Mouse (Mus musculus): ENCODE measurements around the gene Irf8.
"Not testable (repeated sequence)": the region's sequence is repeated elsewhere in the genome, so short reads cannot be mapped to it uniquely, and the experiment has no call there.

The Irf8 gene

DNA sequence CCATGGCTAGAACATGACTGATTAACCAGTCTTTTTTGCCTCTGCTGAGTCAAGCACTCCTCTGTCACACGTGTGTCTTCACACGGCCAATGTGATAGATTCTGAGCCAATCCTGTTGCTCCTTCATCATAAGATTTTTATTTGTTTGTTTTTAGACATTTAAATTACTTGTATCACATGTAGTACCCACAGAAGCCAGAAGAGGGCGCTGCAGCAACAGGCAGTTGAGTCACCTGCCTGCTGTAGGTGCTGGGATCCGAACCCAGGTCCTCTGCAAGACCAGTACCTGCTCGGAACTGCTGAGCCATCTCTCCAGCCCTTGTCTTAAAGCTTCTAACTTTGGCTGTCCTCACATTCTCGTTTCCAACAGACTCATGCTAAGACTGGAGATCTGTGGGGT is 13.1 kb upstream of the Irf8 start:
- DNase-seq (ENCODE audit: low spot score): no peak

DNA sequence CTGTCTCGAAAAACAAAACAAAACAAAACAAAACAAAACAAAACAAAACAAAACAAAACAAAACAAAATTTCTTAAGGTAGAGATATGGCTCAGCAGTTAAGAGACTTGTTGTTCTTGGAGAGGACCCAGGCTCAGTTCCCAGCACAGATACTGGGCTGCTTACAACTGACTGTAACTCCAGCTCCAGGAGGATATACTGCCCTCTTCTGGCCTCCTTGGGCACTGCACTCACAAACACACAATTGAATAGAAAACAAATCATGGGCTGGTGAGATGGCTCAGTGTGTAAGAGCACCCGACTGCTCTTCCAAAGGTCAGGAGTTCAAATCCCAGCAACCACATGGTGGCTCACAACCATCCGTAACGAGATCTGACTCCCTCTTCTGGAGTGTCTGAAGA is 12.1 kb upstream of the Irf8 start:
- not testable (repeated sequence) for DNase-seq (ENCODE audit: low spot score)

DNA sequence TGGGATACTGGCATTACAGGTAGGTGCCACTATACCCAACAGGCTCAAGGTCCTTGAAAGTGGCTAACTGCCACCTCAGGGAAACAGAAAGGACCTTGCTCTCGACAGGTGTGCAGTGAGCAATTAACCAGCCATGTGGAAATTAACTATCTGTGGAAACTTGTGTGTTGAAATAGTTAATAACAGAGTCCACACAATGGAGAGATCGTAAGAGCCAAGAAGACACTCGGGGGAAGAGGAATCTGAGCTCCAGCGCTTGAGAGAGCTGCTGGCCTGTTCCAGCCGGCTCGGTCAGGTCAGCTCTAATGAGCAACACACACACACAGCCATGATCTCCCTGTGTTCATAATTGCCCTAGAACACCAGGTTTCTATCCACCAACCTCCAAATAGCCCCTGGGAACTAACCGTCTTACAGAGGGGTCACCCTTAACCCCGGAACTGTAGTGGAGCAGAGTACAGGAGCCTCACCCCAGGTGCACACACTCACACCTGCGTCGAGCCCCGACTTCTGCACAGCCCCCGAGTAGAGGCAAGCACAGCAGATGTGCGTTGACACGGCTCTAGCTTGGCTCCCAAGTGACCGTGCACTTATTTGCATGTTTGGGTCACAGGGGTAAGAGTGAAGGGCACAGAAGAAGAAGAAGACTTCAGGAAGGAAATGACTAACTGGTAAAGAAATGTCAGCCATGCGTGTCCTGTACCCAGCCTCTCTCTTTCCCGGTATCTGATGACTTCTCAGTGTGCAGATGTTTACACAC is 11.2 kb upstream of the Irf8 start:
- no peak for DNase-seq (ENCODE audit: low spot score)

DNA sequence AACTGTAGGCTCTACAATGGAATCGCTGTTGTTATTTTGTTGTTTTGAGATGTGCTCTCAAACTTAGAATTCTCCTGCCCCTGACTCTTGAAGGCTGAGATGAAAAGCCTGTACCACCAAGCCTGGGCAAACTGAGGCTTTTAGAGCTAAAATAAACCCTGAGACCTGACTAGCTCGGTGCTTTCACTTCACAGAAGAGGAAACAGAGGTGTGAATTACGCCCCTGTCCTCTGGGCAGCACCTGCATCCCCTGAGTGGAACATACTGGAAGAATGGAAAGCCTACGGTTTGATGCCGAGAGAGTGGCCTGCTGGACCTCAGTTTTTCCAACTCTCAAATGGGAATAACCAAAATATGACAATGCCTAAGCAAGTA is 10.6 kb upstream of the Irf8 start:
- no peak for DNase-seq (ENCODE audit: low spot score)

DNA sequence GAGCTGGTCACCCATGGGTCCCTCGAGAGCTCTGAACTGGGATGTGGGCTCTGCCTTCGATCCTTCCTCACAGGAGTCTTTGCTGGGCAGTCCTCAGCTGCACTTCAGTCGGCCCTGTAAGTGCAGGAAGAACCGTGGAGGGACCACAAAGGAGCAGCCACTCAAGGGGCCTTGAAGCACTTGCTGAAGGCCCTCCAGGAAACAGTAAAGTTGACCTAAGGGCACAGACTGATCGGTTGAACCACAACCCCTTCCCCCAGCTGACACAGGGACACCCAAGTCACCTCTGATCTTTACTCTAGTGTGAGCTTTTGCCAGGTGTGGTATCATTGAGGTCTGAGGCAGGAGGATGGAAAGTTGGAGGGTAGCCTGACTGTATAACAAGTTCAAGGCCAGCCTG is 10.1 kb upstream of the Irf8 start:
- no peak for DNase-seq (ENCODE audit: low spot score)

DNA sequence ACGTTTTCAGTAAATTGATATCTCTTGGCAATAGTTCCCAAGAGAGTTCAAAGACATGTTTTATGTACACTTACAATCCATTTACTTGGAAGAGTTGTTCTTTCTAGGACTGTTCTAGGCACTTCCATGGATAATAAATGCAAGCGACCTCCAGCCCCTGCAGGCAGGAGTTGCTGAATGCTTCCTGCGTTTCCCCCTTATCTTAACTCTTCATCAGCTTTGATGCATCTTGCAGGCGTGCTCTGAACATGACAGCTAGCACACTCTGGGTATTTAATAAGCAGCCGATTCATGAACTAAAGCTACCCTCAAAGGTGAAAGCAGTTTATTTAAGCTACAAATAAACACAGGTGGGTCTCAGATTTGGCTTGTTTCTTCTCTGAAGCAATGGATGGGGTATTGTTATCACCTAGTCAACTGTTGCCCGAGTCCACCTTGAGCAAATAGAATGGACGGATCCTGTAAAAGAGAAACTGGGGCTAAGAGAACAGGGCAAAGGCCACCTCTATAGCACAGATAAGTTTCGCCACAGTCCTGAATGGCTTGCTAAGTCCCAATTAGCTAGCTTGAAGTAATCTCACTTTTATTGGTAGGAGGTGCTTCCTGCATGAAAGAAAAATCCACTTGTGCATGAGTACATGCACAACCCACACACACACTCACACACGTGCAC is 7.5 kb upstream of the Irf8 start:
- DNase-seq (ENCODE audit: low spot score): no peak

DNA sequence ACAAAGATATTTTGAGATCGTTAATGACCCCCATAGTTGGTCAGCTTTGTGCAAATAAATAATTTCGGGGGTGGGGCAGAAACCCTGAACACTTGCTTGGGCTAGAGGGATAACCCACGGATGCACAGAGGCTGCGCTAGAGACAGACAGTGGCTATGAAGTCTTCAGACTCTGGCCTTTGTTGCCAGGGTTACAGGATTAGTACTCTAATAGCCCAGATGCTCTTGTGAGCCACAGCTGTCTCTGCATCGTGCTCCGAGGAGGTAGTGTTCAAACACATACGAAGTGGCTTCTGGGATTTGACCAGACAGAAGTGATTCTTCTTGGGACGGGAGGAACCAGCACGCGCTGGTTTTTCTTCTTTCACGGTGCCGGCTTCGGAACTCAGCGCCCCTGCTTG is 4.6 kb upstream of the Irf8 start:
- DNase-seq (ENCODE audit: low spot score): no peak

DNA sequence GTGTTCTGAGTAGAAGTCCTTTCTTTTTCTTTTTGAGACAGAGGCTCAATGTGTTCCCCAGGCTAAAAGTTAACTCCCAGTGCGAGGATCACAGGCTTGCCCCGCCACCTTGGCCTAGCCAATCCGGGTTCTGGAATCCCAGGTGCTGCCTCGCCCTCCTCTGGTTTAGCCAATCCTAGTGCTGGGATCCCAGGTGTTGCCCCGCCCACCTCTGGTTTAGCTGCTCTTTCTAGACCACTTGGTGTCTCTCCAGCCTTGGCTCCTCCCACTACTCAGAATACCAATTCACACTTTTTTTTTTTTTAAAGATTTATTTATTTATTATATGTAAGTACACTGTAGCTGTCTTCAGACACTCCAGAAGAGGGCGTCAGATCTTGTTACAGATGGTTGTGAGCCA is 4.1 kb upstream of the Irf8 start:
- DNase-seq (ENCODE audit: low spot score): no peak

DNA sequence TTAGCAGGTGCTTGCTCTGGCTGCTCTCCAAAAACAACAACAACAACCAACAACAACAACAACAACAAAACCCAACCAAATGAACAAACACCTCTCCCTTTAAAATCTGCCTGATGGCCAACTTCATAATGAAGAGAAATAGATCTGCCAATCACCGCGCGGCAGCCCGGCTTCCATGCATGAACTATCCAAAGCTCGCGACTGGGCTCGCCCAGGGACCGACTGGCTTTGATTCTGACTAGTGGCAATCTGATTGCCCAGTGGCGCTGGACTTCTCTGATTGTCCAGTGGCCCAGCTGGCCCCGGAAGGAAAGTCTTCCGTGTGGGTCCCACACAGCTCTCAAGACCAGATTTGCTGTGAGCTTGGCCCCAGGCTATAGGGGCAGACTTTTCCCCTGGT is 328 bp downstream of the Irf8 start:
- no peak for DNase-seq (ENCODE audit: low spot score)

DNA sequence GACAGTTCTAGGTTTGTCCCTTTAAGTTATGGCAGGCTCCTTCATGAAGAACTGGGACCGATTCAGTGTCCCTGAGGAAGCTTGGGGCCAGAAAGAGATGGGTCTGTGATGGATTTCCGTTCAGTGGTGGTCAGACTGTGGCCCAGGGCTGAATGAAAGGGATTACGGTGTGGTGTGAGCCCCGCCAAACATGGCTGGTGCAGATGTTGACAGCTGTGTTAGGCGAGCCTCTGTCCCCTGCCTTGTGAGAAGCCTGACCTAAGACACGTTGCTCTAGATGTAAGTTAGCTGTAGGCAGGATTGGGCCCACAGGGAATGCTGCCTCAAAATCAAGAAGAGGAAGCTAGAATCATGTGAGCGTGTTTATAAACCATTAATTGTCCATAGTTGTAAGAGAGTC is 1.0 kb downstream of the Irf8 start:
- DNase-seq (ENCODE audit: low spot score): no peak

DNA sequence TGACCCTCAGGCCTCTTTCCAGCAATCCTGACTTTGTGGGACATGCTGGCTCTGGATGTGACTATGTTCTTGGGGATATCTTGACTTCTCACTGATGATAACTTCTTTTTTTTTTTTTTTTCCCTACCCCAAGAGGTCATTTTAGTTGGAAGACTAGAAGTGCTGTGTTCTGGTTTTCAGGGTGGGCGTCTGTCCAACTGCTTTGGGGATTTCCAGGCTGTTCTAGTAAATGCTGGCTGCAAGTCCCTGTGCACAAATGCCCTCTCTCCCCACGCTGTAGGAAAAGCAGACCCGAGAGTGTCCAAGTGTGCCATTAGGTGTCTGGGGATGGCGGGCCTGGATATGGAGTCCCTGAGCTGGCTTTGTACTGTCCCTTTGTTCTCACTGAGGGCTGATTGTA is 2.6 kb downstream of the Irf8 start:
- no peak for DNase-seq (ENCODE audit: low spot score)

DNA sequence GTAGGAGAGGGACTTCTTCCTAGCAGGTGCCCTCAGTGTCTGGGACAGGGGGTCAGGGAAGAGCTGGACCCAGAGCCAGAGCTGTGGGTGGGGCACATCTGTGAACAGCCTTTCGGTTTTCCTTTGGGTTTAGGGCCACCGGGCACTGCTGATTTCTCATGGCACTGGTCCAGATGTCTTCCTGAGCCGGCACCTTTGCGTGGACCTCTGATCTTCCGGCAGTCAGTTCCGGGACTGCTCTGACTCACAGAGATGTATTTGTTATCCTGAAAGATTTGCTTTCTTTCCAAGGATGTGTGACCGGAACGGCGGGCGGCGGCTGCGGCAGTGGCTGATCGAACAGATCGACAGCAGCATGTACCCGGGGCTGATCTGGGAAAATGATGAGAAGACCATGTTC is 3.4 kb downstream of the Irf8 start:
- DNase-seq (ENCODE audit: low spot score): no peak

DNA sequence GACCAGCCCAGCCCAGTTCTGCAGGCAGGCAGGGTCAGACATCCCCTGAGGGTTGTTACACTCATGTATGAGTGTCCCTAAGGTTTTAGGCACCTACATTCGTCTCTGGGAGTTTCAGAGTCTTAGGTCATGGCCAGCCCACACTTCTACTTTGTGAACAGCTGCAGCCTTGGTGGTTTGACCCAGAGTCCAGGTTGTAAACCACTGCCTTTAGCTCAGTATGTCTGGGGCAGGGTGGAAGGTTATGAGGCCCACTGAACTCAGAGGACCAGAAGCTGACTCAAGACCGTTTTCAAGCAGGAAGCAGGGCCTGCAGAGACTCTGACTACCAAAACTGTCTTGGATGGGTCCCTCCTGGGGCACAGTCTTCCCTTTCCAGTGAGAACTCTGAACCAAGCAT is 4.4 kb downstream of the Irf8 start:
- no peak for DNase-seq (ENCODE audit: low spot score)

DNA sequence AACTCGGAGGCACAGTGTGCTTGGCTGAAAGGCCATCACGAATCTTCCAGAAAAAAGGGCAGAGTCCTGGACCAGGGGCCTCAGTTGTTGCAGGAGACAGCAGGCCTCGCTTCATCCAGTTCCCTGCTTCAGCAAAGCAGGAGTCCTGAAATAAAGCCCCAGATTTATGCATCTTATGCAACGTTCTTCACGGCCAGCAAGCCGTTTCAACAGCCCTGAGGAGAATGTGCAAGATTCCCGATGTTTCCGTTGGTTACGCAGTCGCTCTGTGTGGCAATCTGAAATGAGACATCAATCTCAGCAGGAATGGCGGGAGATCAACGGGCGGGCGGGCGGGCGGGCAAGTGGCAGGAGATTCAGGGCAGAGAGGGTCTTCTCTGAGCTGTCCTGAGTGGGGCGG is 4.8 kb downstream of the Irf8 start:
- no peak for DNase-seq (ENCODE audit: low spot score)

DNA sequence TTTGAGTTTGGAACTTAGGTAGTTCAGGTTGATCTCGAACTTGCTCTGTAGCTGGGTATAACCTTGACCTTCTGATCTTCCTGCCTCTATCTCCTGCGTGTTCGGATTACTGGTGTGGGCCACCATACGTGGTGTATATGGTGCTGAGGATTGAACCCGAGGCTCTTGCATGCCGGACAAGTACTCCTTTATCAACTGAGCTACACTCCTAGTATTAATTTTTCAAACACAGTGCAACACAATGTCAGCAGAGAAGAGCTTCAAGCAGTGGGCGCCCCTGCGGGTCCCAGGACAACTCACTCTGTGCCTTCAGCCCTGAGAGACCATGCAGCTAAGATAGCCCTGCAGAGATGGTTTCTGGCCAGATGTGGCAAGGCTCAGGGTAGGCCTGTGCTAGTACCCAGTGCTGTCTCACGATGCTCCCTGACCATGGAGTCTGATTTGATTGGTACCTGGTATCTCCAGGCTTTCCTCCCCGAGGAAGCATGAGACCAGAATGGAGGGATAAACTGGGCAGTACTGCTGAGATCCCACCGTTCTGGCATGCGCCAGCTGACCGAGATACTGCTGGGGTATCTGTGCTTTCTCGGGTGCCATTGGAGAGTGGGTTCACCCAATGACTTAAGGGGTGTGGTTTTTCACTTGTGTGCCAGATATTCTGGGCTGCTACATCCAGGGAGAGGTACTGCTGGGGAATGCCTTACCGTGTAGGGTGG is 5.8 kb downstream of the Irf8 start:
- DNase-seq (ENCODE audit: low spot score): no peak

DNA sequence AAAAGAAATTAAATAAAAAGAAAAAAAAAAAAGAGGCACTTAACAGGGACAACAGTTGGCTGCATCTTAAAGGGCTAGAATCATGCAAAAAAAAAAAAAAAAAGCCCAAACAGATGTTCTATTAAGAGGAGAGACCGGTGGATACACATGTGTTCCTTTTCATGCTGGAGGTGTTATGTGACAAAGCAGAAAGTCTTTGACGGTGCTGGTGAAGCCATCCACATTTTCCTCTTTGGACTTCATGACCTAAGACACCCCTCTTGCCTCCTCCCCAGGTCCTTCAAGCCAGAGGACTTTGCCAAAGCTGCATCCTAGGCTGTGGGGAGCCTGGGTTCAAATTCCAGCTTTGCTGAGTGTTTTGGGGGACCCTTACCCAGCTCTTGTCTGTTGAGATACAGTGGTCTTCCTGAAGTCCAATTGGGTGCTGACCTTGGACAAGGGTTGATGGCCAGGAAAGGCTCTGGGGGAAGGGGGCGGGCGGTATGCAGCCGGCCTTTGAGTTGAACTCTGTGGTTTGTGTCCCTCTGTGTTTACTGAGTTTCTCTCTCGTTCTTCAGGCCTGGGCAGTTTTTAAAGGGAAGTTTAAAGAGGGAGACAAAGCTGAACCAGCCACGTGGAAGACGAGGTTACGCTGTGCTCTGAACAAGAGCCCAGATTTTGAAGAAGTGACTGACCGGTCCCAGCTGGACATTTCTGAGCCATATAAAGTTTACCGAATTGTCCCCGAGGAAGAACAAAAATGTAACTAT is 7.2 kb downstream of the Irf8 start:
- DNase-seq (ENCODE audit: low spot score): no peak

DNA sequence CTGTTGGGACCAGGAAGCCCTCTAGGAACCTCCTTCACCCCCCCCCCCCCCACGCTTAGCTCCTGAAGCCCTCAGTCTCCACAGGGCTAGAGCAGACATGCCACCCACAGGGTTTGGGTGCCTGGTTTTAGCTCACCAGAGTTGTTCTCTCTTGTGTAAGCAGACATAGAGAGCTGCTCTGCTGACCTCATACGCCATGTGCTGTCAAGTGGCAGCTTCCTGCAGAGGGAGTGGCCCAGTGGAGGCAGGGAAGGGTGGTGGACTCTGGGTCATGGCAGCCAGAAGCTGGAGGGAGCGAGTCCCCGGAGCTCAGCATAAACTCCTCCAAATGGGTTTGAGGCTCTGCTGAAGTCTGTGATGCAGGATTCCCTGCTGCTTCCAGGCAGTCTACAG is 7.7 kb downstream of the Irf8 start:
- DNase-seq (ENCODE audit: low spot score): no peak

DNA sequence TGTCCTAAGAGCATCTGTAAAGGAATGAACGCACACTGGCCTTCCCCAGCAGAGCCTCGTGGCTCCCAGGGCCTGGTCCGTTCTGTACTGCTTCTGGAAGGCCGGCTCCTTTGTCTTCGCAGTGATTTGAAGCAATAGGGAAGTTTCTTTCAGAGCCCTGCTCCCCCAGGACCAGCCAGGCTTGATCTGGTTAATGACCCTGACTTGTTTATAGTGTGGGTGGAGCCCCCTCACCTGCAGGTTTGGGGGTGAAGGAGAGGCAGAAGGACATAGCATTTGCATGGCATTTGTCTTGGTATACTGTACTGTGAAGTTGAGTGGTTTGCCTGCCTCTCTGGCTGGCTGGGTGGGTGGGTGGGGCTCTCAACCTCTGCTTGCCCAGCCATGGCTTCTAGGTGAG is 8.3 kb downstream of the Irf8 start:
- DNase-seq (ENCODE audit: low spot score): no peak

DNA sequence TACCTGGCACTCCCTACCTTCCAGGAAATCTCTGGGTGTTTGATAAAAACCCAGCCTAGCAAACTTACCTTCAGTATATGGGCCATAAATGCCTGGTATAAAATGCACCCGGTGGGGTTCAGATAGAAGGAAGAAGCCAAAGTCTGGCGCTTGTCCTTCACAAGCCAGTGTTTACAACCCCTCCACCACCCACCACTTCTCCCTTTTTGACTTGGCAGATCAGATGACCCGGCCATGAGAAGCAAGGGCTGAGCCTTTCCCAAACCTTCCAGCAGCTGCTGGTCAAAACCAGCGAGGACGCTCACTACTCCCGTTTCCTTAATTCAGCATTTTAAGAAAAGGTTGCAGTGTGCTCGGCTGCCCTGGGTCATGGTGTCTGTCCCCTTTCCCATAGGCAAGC is 9.1 kb downstream of the Irf8 start:
- no peak for DNase-seq (ENCODE audit: low spot score)

DNA sequence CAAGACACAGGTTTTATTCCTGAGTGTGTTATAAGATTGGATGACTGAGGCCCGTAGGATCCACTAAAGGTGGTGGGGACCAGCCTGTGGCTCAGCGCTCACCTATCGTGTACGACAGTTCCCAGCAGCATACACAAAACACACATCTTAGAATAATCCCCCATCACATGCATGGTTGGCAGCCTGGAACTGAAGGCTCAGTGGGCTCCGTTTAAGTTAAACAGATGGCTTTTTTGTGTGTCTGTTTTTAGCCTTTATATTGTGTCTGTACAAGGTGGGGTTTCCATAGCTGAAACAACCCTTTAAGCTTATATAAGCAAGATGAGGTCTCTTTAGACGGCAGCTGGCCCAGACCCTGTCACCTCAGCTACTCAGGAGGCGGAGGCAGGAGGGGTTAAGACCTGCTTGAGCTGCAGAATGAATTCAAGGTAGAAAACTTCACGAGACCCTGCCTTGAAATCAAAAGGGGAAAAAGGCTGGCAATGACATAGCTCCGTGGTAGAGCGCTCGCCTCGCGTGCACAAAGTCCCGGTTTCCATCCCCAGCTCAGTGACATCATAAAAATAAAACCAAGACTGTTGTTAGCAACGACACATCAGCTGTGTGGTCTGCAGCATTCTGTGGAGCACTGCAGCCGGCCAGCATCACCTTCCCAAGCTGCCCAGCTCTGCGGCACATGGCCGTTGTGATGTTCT is 10.0 kb downstream of the Irf8 start:
- no peak for DNase-seq (ENCODE audit: low spot score)

DNA sequence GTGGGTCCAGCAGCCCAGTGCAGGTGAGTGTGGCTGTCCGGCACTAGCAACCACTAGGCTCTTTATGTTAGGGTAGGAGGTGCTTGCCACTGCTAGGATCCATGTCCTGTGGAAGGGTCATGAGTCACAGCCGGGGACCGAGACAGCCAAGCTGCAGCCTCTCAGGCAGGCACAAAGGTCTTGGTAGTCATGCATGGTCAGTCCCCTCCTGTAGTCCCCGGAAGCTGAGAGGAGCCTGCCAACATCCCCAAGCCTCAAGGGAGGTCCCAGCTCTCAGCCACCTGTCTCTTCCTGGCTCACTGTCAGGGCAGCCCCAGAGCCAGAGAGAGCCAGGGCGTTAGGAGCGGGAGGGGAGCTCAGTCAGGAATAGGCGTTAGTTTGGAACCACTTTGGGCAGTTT is 11.1 kb downstream of the Irf8 start:
- DNase-seq (ENCODE audit: low spot score): no peak

DNA sequence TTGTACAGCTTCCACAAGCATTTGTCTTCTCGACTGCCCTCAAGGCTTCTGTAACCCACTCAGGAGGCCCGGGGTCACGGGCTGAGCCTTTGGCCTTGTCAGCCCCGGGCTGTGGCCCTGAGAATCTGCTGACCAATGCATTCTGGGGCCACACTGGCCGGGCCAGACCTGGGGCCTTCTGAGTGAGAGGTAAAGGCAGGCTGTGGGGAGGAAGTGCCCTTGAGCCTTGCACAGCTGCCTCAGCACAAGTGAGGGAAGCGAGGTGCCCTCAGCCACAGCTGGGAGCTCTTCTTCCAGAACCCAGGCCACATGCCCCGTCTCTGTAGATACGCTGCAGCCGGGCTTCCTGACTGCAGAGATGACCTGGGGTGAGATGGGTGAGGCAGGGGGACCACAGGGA is 14.5 kb downstream of the Irf8 start:
- no peak for DNase-seq (ENCODE audit: low spot score)

All from ovary, postnatal 14 days (tissue).